Mouse (Mus musculus): ENCODE data around the gene Ppp1r3f.

- TF ChIP-seq GATA1 (IDR thresholded peaks at IDR 0.05; ENCODE audit: borderline replicate concordance, low read length) (no peak), FLI1 (IDR thresholded peaks at IDR 0.05; ENCODE audit: low read length) (no peak)
These were observed 652 bp downstream of the Ppp1r3f start, which contains the start of gene Foxp3 for GRCm38 (mm10) chrX:7573176-7574086.
